Mouse (Mus musculus) thymus, adult 2 months (tissue): ENCODE data around the gene Flywch2.

Experiments used
- CTCF ChIP-seq: fragments of 200-500 bp; IDR thresholded peaks from 2 replicates; pipeline ENCODE4 v1.5.1; 2012; ENCODE audit warnings: mild to moderate bottlenecking, control low read depth, low read length, moderate library complexity, borderline replicate concordance; ENCODE audit not compliant: control insufficient read depth, poor library complexity, insufficient read depth; ENCODE audit errors: extremely low read depth
- POLR2A ChIP-seq: fragments of 200-500 bp; IDR thresholded peaks from 2 replicates; pipeline ENCODE4 v1.6.1; 2012; ENCODE audit warnings: mild to moderate bottlenecking, low read length, control low read depth, moderate library complexity; ENCODE audit not compliant: control insufficient read depth, poor library complexity, insufficient read depth; ENCODE audit errors: extremely low read depth

DNA sequence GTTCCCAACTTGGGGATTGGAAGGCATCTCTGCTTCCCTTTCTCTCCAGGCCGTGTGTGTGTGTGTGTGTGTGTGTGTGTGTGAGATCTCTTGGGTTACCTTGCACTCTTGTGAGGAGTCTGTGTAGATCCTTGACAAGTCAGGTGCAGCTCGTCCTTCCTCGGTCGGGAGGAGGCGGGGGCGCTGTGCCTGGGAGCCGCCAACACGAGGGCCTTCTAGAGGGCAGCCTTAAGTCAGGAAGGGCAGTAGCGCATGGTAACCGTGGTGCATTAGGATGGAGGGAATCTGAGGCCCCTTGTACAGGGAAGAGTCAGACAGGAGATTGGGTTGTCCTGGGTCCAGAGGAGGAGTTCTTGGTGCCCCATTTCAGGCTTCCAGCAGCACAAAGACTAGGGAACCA lies 9.7 kb downstream of the Flywch2 start:
- TF ChIP-seq CTCF (no peak), POLR2A (no peak)
